Mouse (Mus musculus) 3134 (cell line): ENCODE measurements around the gene Gm17324.
"Not testable (repeated sequence)": the region's sequence is repeated elsewhere in the genome, so short reads cannot be mapped to it uniquely, and the experiment has no call there.

Source experiments
- DNase-seq: peaks from one replicate; pipeline ENCODE4 v3.0.0-alpha.2; 2011; ENCODE audit warnings: low spot score; ENCODE audit not compliant: insufficient read length; ENCODE audit errors: extremely low read depth

Gm17324 gene

GRCm38 (mm10) chr9:78447973-78448873 is at the start of gene Gm17324, which contains the start of gene Mto1:
Gene Gm17324, minus strand, starts transcription at chr9:78448786.
Gene Mto1, plus strand, starts transcription at chr9:78448208.
- peak; percentile 90 for DNase-seq

DNA sequence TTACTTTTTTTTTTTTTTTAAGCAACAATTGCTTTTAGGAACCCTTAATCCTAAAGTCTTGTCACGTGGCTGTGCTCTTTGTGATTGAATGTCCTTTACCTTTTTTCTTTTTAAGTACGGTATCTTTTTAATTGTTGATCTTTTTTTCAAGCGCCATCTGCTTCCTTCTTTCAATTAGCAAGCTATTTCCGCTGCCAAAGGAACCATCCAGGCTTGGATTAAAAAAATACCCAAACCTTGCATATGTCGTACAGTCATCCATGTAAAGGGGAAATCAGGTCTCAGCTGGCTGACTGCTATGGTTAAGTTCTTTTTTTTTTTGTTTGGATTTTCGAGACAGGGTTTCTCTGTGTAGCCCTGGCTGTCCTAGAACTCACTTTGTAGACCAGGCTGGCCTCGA is 44.6 kb upstream of the Gm17324 start:
- no peak for DNase-seq

GRCm38 (mm10) chr9:78492254-78492653 is 43.7 kb upstream of the Gm17324 start:
- no peak for DNase-seq

- DNase-seq = no peak
These were observed 42.6 kb upstream of the Gm17324 start for GRCm38 (mm10) chr9:78491169-78491568.

- peak; percentile 84 for DNase-seq
These were observed 40.4 kb upstream of the Gm17324 start, which contains the start of gene Eef1a1 for GRCm38 (mm10) chr9:78488890-78489420. Gene Eef1a1, minus strand, starts transcription at chr9:78489151.

DNA sequence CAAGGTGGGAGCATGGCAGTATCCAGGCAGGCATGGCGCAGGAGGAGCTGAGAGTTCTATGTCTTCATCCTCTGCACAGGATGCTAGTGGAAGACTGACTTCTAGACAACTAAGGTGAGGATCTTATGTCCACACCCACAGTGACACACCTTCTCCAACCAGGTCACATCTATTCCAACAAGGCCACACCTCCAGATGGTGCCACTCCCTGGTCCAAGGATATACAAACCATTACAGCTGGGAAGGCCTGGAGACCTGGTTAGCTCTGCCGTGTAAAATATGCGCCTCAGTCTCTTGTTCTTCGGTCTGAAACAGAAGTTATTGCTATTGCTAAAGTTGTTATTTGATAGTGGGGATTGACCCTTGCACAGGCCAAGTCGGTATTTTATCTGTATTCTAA is 39.4 kb upstream of the Gm17324 start:
- DNase-seq = not testable (repeated sequence)

DNA sequence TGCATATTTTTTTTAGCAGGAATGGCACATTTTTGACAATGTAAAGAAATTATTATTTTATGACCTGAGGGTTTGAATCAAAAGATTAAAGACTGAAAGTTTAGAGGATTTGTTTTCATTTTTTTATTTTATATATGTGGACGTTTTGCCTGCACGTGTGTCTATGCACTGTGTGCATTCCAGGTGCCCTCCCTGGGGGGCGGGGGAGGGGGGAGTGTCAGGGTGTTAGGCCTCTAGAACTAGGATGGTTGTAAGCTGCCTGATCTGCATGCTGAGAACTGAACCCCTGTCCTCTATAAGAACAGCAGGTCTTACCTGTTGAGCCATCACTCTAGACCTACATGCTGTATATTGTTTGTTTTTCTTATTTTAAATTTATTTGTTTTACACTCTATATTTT is 36.1 kb upstream of the Gm17324 start:
- no peak for DNase-seq

GRCm38 (mm10) chr9:78482386-78482785 is 33.8 kb upstream of the Gm17324 start:
- no peak for DNase-seq

- DNase-seq = peak; percentile 97
These were observed 33.1 kb upstream of the Gm17324 start for GRCm38 (mm10) chr9:78481423-78482331.

- DNase-seq = peak; percentile 83
These were observed 32.2 kb upstream of the Gm17324 start for GRCm38 (mm10) chr9:78480706-78481358.

GRCm38 (mm10) chr9:78480227-78480626 is 31.6 kb upstream of the Gm17324 start:
- not testable (repeated sequence) for DNase-seq

GRCm38 (mm10) chr9:78479308-78479707 is 30.7 kb upstream of the Gm17324 start:
- peak; percentile 14 for DNase-seq

GRCm38 (mm10) chr9:78478009-78478605 is 29.5 kb upstream of the Gm17324 start:
- DNase-seq = not testable (repeated sequence)

DNA sequence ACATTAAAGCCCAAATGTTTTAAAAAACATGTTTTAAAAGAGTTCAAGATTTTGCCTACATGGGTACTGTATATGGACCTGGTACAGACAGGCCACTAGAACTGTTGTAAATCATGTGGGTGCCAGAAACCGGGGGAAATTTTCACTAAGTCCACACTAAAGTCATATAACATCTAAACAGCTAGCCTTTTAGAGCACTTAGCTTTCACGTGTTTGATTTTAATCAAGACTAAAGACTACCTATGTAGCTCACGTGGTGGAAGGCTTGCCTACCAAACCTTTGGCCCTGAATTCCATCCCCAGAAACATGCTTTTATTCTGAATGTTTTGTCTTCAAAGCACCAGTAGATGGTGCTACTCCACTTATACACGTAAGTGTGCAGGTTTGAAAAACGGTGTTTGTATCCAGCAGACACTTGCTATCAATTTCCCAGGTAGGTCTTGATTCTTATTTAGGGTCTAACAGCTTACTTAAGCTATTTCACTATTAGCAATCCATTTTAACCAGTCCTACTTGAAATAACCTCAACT is 28.5 kb upstream of the Gm17324 start:
- DNase-seq = peak; percentile 35

GRCm38 (mm10) chr9:78476531-78477020 is 28.0 kb upstream of the Gm17324 start:
- peak; percentile 38 for DNase-seq

DNA sequence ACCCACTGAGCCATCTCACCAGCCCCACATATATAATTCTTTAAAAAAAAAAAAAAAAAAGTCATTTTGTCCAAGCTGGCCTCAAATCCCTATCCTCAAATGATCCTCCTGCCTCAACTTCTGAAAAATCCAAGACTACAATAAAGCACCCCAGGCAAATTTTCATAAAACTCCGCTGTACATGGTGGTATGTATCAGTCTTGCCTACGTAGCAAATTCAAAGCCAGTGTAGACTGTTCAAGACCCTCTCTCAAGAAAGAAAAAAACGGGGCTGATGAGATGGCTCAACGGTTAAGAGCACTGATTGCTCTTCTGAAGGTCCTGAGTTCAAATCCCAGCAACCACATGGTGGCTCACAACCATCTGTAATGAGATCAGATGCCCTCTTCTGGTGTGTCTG is 27.3 kb upstream of the Gm17324 start:
- DNase-seq = peak; percentile 52

- peak; percentile 18 for DNase-seq
These were observed 26.8 kb upstream of the Gm17324 start for GRCm38 (mm10) chr9:78475383-78475780.

- DNase-seq = peak; percentile 18
These were observed 26.3 kb upstream of the Gm17324 start for GRCm38 (mm10) chr9:78474771-78475382.

GRCm38 (mm10) chr9:78474270-78474669 is 25.7 kb upstream of the Gm17324 start:
- DNase-seq = peak; percentile 11
